Mouse (Mus musculus) limb, embryonic 13.5 days (tissue): ENCODE results near the gene Pip5k1b. TPM values are rescaled to one million over a fixed set of nuclear protein-coding genes. Genes with fewer than 3 reads are reported as not detected.

Source experiments
- ATAC-seq: fragments of 200-750 bp; cut with Nextera tagmentation; 2 replicates; pipeline ENCODE4 v1.8.0; 2017; ENCODE audit warnings: low read depth, moderate number of reproducible peaks, moderate TSS enrichment; ENCODE audit not compliant: low FRiP score
- H3K27ac ChIP-seq: fragments of 300-500 bp; sonication (generic); 2 replicates; pipeline ENCODE4 v1.5.1; 2015; ENCODE audit warnings: inconsistent platforms, mild to moderate bottlenecking, moderate library complexity
- H3K27me3 ChIP-seq: fragments of 300-500 bp; sonication (generic); 2 replicates; pipeline ENCODE4 v1.6.1; 2015; ENCODE audit warnings: mild to moderate bottlenecking, inconsistent platforms
- H3K36me3 ChIP-seq: fragments of 300-500 bp; sonication (generic); 2 replicates; pipeline ENCODE4 v1.6.1; 2015; ENCODE audit warnings: inconsistent platforms, mild to moderate bottlenecking, moderate library complexity
- H3K4me1 ChIP-seq: fragments of 300-500 bp; sonication (generic); 2 replicates; pipeline ENCODE4 v1.6.1; 2015; ENCODE audit warnings: inconsistent platforms
- H3K4me2 ChIP-seq: fragments of 300-500 bp; sonication (generic); replicated peaks from 2 replicates; pipeline ENCODE4 v1.6.1; 2015; ENCODE audit warnings: inconsistent platforms, mild to moderate bottlenecking, moderate library complexity
- H3K4me3 ChIP-seq: fragments of 300-500 bp; sonication (generic); 2 replicates; pipeline ENCODE4 v1.5.1; 2015; ENCODE audit warnings: moderate library complexity, mild to moderate bottlenecking, inconsistent platforms
- H3K9ac ChIP-seq: fragments of 300-500 bp; sonication (generic); 2 replicates; pipeline ENCODE4 v1.6.1; 2015; ENCODE audit warnings: mild to moderate bottlenecking, inconsistent platforms
- H3K9me3 ChIP-seq: fragments of 300-500 bp; sonication (generic); 2 replicates; pipeline ENCODE4 v1.6.1; 2016; ENCODE audit warnings: inconsistent platforms
- WGBS: fragments of 180-500 bp; shearing (Covaris S2); methylation state at CpG from one replicate; pipeline ENCODE4 v1.1.7; 2015; 5-methylcytosine and 5-hydroxymethylcytosine counted together
- polyA plus RNA-seq: library from polyadenylated mRNA; unstranded; fragments of >200 nt; fragmentation: Nextera tagmentation; extraction: Ambion mirVana; gene quantifications from 2 replicates; pipeline ENCODE4 v1.2.1, GENCODE M21; 2015

Gene Pip5k1b
- polyA plus RNA-seq, 1 experiment from 2014 or later, result 0.65 TPM

DNA sequence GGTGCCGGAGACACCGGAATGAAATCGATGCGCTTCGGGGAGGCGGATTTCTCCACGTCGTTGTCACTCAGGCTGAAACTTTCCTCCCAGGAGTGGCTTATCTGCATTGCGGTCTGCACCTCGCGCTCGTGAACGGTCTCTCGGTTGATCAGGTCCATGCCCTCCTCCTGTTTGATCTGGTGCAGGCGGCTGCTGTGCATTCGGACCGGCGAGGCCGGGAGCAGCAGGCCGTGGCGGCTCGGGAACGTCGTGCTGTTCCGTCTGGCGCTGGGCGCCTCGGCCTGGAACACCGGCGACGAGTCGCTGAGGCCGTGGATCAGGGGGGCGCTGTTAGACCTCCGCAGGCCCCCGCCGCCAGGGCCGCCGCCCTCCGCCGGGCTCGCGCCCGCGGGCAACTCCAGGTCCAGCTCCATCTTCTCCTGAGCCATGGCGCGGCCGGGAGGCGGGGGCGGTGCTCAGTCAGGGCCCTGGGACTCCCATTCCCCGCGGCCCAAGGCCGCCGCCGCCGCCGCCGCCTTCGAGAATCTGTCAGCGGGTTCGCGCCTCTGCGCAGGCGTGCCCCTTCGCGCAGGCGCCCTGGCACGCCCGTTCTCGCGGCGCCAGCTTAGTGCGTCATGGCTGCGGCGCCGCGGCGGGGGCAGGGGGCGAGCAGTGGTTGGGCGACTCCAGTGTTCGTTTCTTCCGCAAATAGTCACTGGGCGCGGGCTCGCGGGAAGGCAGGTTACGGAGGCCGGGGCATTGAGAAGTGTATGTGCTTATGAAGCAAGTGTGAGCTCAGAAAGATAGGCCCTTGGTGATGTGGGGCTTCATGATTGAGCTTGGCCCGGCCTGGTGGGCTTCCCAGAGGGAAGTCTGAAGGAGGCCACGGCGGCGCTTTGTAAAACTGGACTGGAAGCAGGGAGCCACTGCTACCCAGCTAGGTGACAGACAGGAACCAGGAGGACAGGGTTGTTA is 78.5 kb downstream of the Pip5k1b start, which contains the start of gene Fam122a:
Gene Fam122a (minus strand): TSS at position 428 of the 954 bp plus-strand sequence.
- Histone ChIP-seq H3K9me3 (no peaks in the 10 kb centered on the region), H3K27me3 (no peaks in the 10 kb centered on the region), H3K4me1 (peaks cover 13% of the 10 kb centered on the region), H3K4me3 (peak within 1 kb of the TSS; percentile 87), H3K36me3 (peaks cover 8% of the 10 kb centered on the region; the same call in 1 of the 2 replicates), H3K9ac (peak within 1 kb of the TSS; percentile 94), H3K27ac (peak within 1 kb of the TSS; percentile 91), H3K4me2 (peak within 1 kb of the TSS; percentile 71)
- ATAC-seq, result peak; percentile 98
- under 1% methylated on average over 91 of the region's 92 CpGs for WGBS

DNA sequence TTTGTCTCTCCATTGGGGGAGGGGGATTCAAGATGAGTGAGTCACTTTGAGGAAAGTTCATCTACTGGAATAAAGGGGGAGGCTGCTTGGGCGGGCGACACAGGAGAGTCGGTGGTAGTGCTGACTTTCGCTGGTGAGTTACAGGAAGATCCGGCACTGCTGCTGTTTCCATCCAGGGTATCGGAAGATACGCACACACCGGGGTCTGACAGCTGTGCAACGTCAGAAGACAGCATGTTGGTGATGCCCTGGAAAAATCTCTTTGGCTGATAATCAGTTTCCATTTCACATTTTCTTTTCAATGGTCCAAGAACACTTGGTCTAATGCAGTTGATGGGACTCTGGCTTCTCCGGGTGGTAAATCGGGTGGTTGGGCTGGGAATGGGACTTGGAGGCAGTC is 79.2 kb downstream of the Pip5k1b start:
- peaks cover 8% of the 10 kb centered on the region; the same call in 1 of the 2 replicates for H3K36me3 ChIP-seq
- ATAC-seq, result no peak; the same call in 1 of the 2 replicates

DNA sequence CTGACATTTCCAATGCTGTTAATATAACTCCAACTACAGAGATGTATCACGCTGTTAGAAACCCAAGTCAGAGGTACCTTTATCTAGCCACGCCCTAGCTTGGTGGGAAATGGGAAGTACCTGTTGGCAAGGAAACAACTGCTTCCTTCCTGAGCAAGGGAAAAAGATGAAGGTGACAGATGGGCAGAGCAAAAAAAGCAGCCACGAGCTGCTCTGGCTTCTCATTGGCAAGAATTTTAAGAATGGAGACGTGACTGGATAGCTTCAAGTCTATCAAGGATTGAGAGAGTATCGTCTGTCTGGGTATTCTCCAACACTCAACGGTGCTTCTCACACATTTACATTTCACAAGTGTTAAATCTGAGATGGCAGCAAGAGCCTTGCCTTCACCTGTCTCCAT is 80.4 kb downstream of the Pip5k1b start:
- no peaks in the 10 kb centered on the region for H3K9me3 ChIP-seq
- peaks cover 8% of the 10 kb centered on the region; the same call in 1 of the 2 replicates for H3K36me3 ChIP-seq
- H3K27ac ChIP-seq, result no peak overlapping the region
- H3K4me2 ChIP-seq, result 0 out of 2 replicates have a peak overlapping the region, but pooled peaks have one; percentile 3
- peaks cover 13% of the 10 kb centered on the region for H3K4me1 ChIP-seq
- WGBS, result 88% methylated on average over 6 of the region's 6 CpGs
- no peak overlapping the region for H3K4me3 ChIP-seq
- no peaks in the 10 kb centered on the region for H3K27me3 ChIP-seq
- no peak overlapping the region for H3K9ac ChIP-seq
- no peak for ATAC-seq

More for the DNA sequence above, 79.2 kb downstream of the Pip5k1b start:
- Histone ChIP-seq H3K27me3 (no peaks in the 10 kb centered on the region), H3K9me3 (no peaks in the 10 kb centered on the region), H3K27ac (peak overlapping the region; percentile 91; the same call in 1 of the 2 replicates), H3K4me3 (peak overlapping the region; percentile 87), H3K4me1 (peaks cover 13% of the 10 kb centered on the region), H3K4me2 (peak overlapping the region; percentile 71), H3K9ac (peak overlapping the region; percentile 94)
- WGBS, result under 1% methylated on average over 11 of the region's 11 CpGs

DNA sequence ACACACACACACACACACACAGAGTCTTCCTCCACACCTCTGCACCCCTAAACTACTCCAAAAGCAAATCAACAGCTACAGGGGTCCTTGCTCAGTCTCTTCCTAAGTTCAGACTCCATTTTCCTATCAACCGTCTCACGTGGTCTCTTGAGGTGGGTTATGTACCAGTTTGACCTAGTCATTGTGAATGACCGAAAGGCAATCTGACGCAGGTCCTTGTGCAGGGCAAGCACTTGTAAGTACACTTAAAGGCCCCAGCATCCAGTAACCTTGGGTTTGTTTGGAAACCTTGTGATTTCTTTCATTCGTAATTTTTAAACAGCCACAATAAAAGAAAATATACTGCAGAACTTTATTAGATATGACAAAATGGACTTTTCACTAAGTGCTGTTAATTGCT is 83.2 kb downstream of the Pip5k1b start:
- whole genome bisulfite sequencing, result 88% methylated on average over 5 of the region's 5 CpGs
- no peak for ATAC-seq
- peaks cover 8% of the 10 kb centered on the region; the same call in 1 of the 2 replicates for H3K36me3 ChIP-seq

DNA sequence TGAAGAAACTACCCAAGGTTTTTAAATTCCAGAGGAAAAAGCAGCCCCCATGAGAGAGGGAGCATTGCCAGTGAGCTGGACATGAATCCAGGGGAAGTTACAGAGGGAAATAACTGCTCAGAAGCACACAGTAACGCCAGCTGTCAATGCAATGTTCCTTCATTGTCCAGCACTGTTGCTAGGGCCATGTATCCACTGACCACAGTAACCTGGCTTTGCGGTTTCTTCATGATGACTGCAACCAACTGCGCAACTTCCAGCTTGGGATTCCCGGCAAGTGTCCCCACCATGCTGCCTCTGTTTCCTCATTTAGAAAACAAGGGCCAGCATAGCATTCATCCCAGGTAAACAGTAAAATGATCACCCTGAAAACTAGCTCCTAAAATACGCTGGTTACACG is 84.1 kb downstream of the Pip5k1b start:
- 90% methylated on average over 6 of the region's 6 CpGs for WGBS
- ATAC-seq, result no peak
- no peak overlapping the region for H3K4me3 ChIP-seq
- H3K9ac ChIP-seq, result no peak overlapping the region
- H3K9me3 ChIP-seq, result no peaks in the 10 kb centered on the region
- peaks cover 13% of the 10 kb centered on the region for H3K4me1 ChIP-seq
- H3K36me3 ChIP-seq, result peaks cover 8% of the 10 kb centered on the region; the same call in 1 of the 2 replicates
- no peaks in the 10 kb centered on the region for H3K27me3 ChIP-seq
- no peak overlapping the region for H3K4me2 ChIP-seq
- H3K27ac ChIP-seq, result no peak overlapping the region

More for the DNA sequence above, 83.2 kb downstream of the Pip5k1b start:
- H3K4me3 ChIP-seq, result no peak overlapping the region
- H3K27me3 ChIP-seq, result no peaks in the 10 kb centered on the region
- H3K27ac ChIP-seq, result no peak overlapping the region
- no peaks in the 10 kb centered on the region for H3K9me3 ChIP-seq
- H3K4me2 ChIP-seq, result no peak overlapping the region
- H3K4me1 ChIP-seq, result peaks cover 13% of the 10 kb centered on the region
- no peak overlapping the region for H3K9ac ChIP-seq

DNA sequence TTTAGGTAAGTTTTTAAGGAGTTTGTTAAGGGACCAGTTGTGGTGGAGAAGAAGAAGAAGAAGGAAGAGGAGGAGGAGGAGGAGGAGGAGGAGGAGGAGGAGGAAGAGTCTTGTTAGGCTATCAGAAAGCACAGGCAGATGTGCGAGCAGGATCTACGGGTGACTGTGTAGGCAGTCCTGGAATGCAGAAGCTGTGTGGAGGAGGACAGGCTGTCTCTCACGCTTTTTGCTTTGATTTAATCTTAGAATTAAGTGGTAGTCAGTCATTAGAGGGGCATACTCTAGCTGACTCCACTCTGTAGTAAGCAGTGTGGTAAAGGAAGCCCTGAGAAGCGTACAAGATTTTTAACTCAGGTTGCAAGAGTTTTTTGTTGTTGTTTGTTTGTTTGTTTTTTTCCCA is 86.5 kb downstream of the Pip5k1b start:
- ATAC-seq, result no peak
- Histone ChIP-seq H3K9me3 (no peaks in the 10 kb centered on the region), H3K4me1 (no peaks in the 10 kb centered on the region), H3K4me3 (no peak overlapping the region), H3K27me3 (no peaks in the 10 kb centered on the region), H3K9ac (no peak overlapping the region), H3K4me2 (no peak overlapping the region), H3K36me3 (peaks cover 8% of the 10 kb centered on the region; the same call in 1 of the 2 replicates), H3K27ac (no peak overlapping the region)
- WGBS, result 74% methylated on average over 4 of the region's 4 CpGs

DNA sequence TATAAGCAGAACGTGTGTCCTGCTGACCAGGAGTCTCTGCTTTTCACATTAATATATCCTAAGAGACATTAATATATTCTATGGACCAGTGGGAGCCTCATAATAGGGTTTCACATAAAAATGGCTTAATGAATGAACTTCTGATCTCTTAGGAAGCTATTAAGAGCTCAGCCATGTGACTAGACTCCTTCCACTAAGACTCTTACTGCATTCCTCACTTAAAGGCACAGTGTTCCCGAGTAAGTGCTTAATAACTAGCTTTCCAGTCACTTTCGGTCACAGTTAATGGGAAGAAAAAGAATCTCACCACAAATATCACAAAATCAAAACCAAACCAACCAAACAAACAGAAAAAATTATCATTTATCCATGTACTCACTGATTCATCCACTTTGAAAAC is 87.1 kb downstream of the Pip5k1b start:
- no peak for ATAC-seq
- Histone ChIP-seq H3K27ac (no peak overlapping the region), H3K4me2 (no peak overlapping the region), H3K9ac (no peak overlapping the region), H3K27me3 (no peaks in the 10 kb centered on the region), H3K9me3 (no peaks in the 10 kb centered on the region), H3K36me3 (peaks cover 8% of the 10 kb centered on the region; the same call in 1 of the 2 replicates), H3K4me1 (no peaks in the 10 kb centered on the region), H3K4me3 (no peak overlapping the region)
- WGBS, result 52% methylated on average over 3 of the region's 3 CpGs

DNA sequence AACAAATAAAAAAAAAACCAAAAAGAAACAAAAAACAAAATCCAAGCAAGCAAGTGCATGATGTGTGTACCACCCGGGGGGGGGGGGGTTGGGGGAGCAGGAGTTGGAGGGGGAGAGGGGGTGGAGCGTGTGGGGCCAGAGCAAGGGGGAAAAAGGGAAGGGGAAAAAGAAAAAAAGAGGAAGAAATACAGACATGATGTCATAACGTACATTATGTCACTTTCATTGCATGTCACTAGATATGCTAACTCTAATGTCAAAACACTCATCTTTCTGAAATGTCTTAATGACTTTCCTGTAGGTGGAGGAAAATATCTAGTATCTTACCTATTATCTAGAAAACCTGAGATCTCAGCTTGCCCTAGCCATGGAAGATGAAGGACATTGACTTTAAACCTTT is 92.7 kb downstream of the Pip5k1b start:
- ATAC-seq, result no peak
- no peaks in the 10 kb centered on the region for H3K4me1 ChIP-seq
- H3K27me3 ChIP-seq, result no peaks in the 10 kb centered on the region
- WGBS, result 84% methylated on average over 3 of the region's 3 CpGs
- H3K9me3 ChIP-seq, result no peaks in the 10 kb centered on the region
- no peak overlapping the region for H3K4me3 ChIP-seq
- no peak overlapping the region for H3K9ac ChIP-seq
- no peak overlapping the region for H3K4me2 ChIP-seq
- H3K27ac ChIP-seq, result no peak overlapping the region
- H3K36me3 ChIP-seq, result no peaks in the 10 kb centered on the region

DNA sequence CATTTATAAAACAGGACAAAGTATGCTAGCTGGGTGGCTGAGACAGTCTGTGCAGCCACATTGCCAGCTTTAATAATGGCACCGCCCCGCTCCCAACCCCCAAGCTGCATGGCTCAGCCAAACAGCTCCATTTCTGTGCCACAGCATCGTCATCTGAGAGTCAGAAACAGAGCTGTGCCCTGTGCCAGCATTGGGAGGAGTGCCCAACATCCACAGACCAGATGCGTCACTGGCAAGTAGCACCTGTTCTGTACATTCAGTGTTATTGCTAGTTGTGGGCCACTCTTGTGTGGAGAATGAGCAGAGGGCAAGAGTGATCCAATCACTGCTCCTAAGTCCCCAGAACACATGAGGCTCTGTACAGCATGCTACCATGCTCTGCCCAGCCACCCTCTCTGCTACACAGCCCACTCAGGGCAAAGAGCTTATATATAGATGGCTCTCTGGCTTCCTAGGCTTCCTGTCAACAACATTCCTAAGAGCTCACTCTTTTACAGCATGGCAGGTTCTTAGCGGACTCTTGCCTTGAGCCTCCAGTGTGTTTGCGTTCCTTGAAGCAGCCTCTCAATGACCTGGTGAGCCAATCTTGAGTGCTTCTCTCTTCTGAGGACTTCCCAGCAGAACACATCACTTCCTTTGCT is 99.0 kb downstream of the Pip5k1b start:
- Histone ChIP-seq H3K27me3 (no peaks in the 10 kb centered on the region), H3K4me3 (no peak overlapping the region), H3K27ac (no peak overlapping the region), H3K4me1 (peaks cover 5% of the 10 kb centered on the region), H3K4me2 (no peak overlapping the region), H3K9me3 (no peaks in the 10 kb centered on the region), H3K9ac (no peak overlapping the region), H3K36me3 (no peaks in the 10 kb centered on the region)
- no peak for ATAC-seq
- 89% methylated on average over 6 of the region's 6 CpGs for WGBS

DNA sequence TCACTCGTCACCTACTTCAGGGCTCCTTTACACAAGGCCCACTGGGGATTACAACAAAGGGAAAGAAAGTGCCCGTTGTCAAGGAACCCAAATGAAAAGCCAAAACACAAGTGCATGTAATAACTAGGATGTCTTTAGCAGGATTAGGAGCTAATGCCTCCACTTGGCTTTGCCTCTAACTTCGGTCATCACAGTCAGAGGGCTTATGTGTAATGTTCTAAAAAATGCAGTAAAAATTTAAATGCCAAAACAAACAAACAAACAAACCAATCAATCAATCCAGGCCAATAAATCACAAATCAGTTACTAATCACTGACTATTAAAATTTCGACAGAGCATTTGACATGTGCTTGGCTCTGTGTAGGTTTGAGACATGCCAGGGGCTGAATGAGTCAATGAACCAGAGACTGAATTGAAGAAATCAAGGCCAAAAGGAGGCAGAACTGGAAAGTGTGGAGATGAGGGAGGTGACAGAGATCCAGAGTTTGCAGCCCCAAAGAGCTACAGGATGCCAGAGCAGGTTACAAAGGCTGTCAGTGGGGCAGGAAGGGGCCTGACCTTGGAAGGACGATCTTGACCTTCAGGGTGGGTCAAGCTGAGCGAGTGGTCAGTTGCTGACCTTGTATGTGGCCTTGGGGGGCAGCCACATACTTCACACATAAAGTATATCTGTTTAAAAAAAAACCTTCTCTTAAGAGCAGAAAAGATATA is 100.3 kb downstream of the Pip5k1b start:
- Histone ChIP-seq H3K27me3 (no peaks in the 10 kb centered on the region), H3K9ac (no peak overlapping the region), H3K9me3 (no peaks in the 10 kb centered on the region), H3K4me3 (no peak overlapping the region), H3K36me3 (no peaks in the 10 kb centered on the region), H3K4me2 (no peak overlapping the region), H3K4me1 (peaks cover 5% of the 10 kb centered on the region), H3K27ac (no peak overlapping the region)
- no peak for ATAC-seq
- 73% methylated on average over 6 of the region's 6 CpGs for WGBS

DNA sequence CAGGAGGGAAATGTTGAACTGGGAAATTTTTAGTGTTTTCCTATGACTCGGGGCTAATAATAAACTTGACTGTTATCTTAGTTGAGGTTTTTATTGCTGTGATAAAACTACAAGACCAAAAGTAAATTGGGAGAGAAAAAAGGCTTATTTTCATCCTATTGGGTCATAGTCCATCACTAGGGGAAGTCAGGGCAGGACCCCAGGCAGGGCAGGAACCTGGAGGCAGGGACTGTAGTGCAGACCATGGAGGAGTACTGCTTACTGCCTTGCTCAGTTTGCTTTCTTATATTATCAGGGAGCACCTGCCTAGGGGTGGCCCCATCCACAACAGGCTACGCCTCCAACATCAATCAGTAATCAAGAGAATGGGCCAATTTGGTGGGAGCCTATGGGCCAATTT is 101.2 kb downstream of the Pip5k1b start:
- no peak for ATAC-seq
- Histone ChIP-seq H3K9ac (no peak overlapping the region), H3K27me3 (no peaks in the 10 kb centered on the region), H3K9me3 (no peaks in the 10 kb centered on the region), H3K36me3 (no peaks in the 10 kb centered on the region), H3K27ac (no peak overlapping the region), H3K4me1 (peaks cover 5% of the 10 kb centered on the region), H3K4me2 (no peak overlapping the region), H3K4me3 (no peak overlapping the region)
- 70% methylated on average over 2 of the region's 2 CpGs for WGBS
